Mouse (Mus musculus): ENCODE measurements around the gene Ofd1.

Ofd1 gene

GRCm38 (mm10) chrX:166376681-166377328 lies 63.7 kb downstream of the Ofd1 start:
- in situ Hi-C loops (cut with MboI; ENCODE audit: low pct_unique_long_range_greater_than_20kb in 1 of 2, low sequenced_read_pairs in 2 of 2, unreplicated experiment in 1 of 2), result no loop called here

GRCm38 (mm10) chrX:166365458-166366213 lies 74.9 kb downstream of the Ofd1 start:
- in situ Hi-C loops (cut with MboI; ENCODE audit: low pct_unique_long_range_greater_than_20kb in 1 of 2, low sequenced_read_pairs in 2 of 2, unreplicated experiment in 1 of 2), result loop anchor here (25.0 kb wide), 1 partner anchor 203 kb away; the partner anchor contains the start of gene Gemin8 (in 2 of the 2)

- in situ Hi-C loops (cut with MboI; ENCODE audit: low pct_unique_long_range_greater_than_20kb in 1 of 2, low sequenced_read_pairs in 2 of 2, unreplicated experiment in 1 of 2), result loop anchor here (25.0 kb wide), 1 partner anchor 198 kb away; the partner anchor contains the start of gene Gemin8 (in 2 of the 2)
Measured at GRCm38 (mm10) chrX:166360455-166360854, 80.0 kb downstream of the Ofd1 start.

- in situ Hi-C loops (cut with MboI; ENCODE audit: low pct_unique_long_range_greater_than_20kb in 1 of 2, low sequenced_read_pairs in 2 of 2, unreplicated experiment in 1 of 2), result loop anchor here (25.0 kb wide), 1 partner anchor 198 kb away; the partner anchor contains the start of gene Gemin8 (in 2 of the 2)
Measured at GRCm38 (mm10) chrX:166359927-166360440, 80.5 kb downstream of the Ofd1 start.

- in situ Hi-C loops (cut with MboI; ENCODE audit: low pct_unique_long_range_greater_than_20kb in 1 of 2, low sequenced_read_pairs in 2 of 2, unreplicated experiment in 1 of 2), result loop anchor here (25.0 kb wide), 1 partner anchor 197 kb away; the partner anchor contains the start of gene Gemin8 (in 2 of the 2)
Measured at GRCm38 (mm10) chrX:166358955-166359354, 81.5 kb downstream of the Ofd1 start.

GRCm38 (mm10) chrX:166356276-166356675 lies 84.2 kb downstream of the Ofd1 start:
- in situ Hi-C loops (cut with MboI; ENCODE audit: low pct_unique_long_range_greater_than_20kb in 1 of 2, low sequenced_read_pairs in 2 of 2, unreplicated experiment in 1 of 2), result loop anchor here (25.0 kb wide), 1 partner anchor 194 kb away; the partner anchor contains the start of gene Gemin8 (in 2 of the 2)

GRCm38 (mm10) chrX:166354913-166355312 lies 85.6 kb downstream of the Ofd1 start:
- in situ Hi-C loops (cut with MboI; ENCODE audit: low pct_unique_long_range_greater_than_20kb in 1 of 2, low sequenced_read_pairs in 2 of 2, unreplicated experiment in 1 of 2), result loop anchor here (25.0 kb wide), 1 partner anchor 193 kb away; the partner anchor contains the start of gene Gemin8 (in 2 of the 2)

GRCm38 (mm10) chrX:166353412-166353811 lies 87.1 kb downstream of the Ofd1 start:
- in situ Hi-C loops (cut with MboI; ENCODE audit: low pct_unique_long_range_greater_than_20kb in 1 of 2, low sequenced_read_pairs in 2 of 2, unreplicated experiment in 1 of 2), result loop anchor here (25.0 kb wide), 1 partner anchor 191 kb away; the partner anchor contains the start of gene Gemin8 (in 2 of the 2)

- in situ Hi-C loops (cut with MboI; ENCODE audit: low pct_unique_long_range_greater_than_20kb in 1 of 2, low sequenced_read_pairs in 2 of 2, unreplicated experiment in 1 of 2), result loop anchor here (25.0 kb wide), 1 partner anchor 189 kb away; the partner anchor contains the start of gene Gemin8 (in 2 of the 2)
Measured at GRCm38 (mm10) chrX:166351790-166352189, 88.7 kb downstream of the Ofd1 start.

- in situ Hi-C loops (cut with MboI; ENCODE audit: low pct_unique_long_range_greater_than_20kb in 1 of 2, low sequenced_read_pairs in 2 of 2, unreplicated experiment in 1 of 2), result no loop called here
Measured at GRCm38 (mm10) chrX:166348634-166349033, 91.9 kb downstream of the Ofd1 start.

GRCm38 (mm10) chrX:166348086-166348485 lies 92.4 kb downstream of the Ofd1 start:
- in situ Hi-C loops (cut with MboI; ENCODE audit: low pct_unique_long_range_greater_than_20kb in 1 of 2, low sequenced_read_pairs in 2 of 2, unreplicated experiment in 1 of 2), result no loop called here

GRCm38 (mm10) chrX:166344228-166345015 lies 96.1 kb downstream of the Ofd1 start:
- in situ Hi-C loops (cut with MboI; ENCODE audit: low pct_unique_long_range_greater_than_20kb in 1 of 2, low sequenced_read_pairs in 2 of 2, unreplicated experiment in 1 of 2), result no loop called here

GRCm38 (mm10) chrX:166341795-166342194 lies 98.7 kb downstream of the Ofd1 start:
- in situ Hi-C loops (cut with MboI; ENCODE audit: low pct_unique_long_range_greater_than_20kb in 1 of 2, low sequenced_read_pairs in 2 of 2, unreplicated experiment in 1 of 2), result no loop called here
